Mouse (Mus musculus) E14TG2a.4 (cell line): ENCODE data around the gene Sp9.

Experiments
- CTCF ChIP-seq: conservative IDR thresholded peaks from 2 replicates; pipeline ENCODE4 v1.5.1; 2014; ENCODE audit warnings: low read length
- NANOG ChIP-seq: IDR thresholded peaks from 2 replicates; pipeline ENCODE4 v1.6.1; 2014; ENCODE audit warnings: borderline replicate concordance, low read length, mixed read lengths
- POU5F1 ChIP-seq: IDR thresholded peaks from 2 replicates; pipeline ENCODE4 v1.6.1; 2014; ENCODE audit warnings: low read length, borderline replicate concordance

DNA sequence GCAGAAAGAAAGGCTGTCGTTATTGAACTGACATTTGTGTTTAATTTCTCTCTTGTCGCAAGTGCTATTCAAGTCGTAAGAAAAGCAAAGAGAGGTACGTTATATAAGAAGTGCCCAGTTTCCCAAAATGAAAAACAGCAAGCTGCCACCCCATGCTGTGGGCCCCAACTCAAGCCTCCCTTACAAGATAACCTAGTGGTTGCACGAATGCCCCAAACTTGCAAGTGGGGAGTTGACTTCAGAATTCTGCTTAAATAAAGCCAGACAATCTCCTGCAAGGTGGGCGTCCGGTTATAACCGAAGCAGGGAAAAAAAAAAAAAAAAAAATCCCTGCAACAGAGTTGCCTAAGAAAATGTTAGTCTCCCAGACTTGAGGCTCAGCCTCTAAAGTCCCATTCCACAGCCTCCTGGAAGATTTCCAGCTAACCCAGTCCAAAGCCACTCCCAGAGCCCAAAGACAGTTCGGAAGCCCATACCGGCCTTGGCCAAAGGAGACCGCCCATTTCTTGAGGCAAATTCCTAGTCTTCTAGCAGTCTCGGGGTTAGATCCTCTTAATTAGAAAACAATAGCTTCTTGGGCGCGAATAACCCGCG, 8.5 kb upstream of the Sp9 start:
- TF ChIP-seq CTCF: no peak
- no peak for TF ChIP-seq POU5F1
- TF ChIP-seq NANOG: no peak
